Mouse (Mus musculus) brain, embryonic 18.5 days (tissue): ENCODE measurements around the gene Gramd4.
"Not testable (repeated sequence)": the region's sequence is repeated elsewhere in the genome, so short reads cannot be mapped to it uniquely, and the experiment has no call there.

Experiments
- DNase-seq: peaks from one replicate; pipeline ENCODE4 v3.0.0-alpha.2; 2012; ENCODE audit warnings: low read depth, low spot score

Gramd4 gene

DNA sequence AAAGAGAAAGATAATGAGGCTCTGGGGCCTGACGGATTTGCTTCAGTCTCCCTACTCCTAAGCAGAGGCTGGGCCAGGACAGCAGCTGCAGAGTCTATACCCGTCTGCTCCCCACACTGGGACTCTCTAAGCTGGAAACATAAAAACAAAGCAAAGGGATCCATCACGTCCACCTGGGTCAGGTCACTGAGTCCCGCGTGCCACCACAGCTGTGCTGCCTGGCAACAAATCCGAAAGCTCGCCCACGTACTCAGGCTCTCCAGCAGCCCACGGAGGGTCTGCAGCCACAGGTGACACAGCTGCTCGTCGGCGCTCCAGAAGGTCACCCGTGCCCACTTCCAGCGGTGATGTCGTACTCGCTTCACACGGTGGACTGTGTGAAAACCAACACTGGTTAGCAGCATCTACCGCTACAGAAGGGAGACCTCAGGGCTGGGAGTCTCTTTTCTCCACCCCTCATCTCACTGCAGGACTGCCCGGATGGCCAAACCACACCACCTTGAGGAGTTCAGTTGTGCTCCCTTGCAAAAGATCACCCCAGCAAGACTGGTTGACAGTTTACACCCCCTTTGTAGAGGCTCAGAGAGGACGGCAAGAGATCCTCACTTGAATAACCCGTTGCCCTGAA lies 107.3 kb downstream of the Gramd4 start:
- no peak for DNase-seq

DNA sequence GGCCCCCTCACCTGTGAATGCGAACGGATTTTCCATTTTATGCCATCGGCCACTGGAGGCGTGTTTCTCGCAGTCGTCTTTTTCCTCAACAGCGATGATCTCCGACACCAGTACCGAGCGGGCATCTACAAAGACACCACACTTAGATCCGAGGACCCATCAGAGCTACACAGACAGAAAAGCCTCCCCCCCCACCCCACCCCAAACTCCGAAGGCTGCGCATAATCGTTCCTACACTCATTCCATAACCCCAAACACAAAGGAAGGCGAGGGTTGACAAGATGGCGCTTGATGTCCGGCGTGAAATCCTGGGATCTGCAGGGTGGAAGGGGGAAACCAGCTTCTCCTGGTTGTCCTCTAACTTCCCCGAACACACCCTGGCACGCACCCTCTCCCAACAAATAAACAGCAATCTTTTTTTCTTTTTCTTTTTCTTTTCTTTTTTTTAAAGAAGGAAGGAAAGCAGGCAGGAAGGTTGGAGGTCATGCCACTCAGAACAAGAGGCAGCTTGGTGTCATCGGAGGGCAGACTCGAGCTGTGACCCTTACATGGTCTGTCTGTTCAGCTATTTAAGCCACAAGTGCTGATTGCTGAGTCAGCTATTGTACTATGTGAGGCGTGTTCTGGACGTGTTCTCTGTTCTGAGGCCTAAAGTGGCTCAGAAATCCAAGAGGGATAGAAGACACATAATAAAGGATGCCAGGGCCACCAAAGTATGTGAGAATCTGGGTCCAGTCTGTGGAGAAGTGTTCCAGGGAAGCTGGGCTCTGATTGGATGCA lies 108.5 kb downstream of the Gramd4 start:
- DNase-seq: no peak

DNA sequence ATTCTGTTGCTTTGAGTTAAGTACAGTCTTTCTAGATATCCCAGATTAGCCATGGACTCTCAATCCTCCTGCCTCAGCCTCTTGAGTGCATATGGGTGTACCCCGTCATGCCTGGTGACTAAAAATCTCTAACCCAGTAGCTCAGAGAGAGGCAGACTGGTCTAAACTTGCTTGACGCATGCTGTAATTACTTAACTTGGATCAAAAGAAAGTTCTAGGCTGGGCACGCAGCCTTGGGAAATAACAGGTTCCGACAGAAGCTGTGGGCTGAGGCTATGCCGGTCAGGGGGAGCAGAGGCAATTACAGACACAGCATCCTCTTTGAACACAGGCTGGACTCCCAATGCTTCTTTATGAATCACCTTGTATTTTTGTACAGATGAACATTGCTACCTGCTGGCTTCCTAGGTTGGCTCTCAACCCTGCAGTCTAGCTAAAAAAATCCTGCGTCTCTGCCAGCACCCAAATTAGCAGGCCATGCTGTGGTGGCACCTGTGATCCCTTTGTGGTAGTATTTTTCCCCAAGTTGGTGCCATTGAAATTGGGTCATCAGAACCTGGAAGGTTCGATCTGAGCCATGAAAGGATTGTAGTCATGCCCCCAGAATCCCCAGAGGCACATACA lies 109.6 kb downstream of the Gramd4 start:
- DNase-seq: no peak

DNA sequence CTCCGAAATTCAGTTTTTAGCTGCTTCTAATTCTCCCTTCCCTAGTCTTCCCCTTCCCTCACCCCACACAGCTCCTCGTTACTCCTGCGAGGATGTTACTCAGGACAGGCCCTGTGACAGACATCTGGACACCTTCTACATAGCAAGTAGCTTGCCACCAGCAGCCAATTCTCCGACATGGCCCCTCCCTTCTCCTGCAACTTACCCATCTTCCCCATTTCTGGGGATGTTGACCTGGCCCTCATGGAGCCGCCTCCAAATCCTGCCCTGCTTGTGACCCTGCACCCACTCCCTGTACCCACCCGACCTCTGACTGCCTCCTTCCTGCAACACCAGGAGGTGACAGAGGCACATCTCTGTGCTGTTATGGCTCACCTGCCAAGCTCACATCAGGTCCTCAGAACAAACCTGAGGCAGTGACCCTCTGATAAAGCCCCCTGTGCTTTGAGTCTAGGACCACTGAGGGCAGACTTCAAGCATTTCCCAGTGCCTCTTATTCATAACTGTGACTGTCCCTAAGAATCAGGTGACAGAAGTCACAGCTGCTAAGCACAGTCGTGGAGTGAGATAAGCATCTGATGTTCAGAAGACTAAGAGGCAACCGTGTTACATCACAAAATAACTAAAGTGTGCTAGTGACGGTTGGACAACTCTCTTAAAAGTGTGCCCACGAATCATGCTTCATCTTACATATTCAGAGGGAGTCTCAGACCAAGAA lies 110.5 kb downstream of the Gramd4 start:
- no peak for DNase-seq

DNA sequence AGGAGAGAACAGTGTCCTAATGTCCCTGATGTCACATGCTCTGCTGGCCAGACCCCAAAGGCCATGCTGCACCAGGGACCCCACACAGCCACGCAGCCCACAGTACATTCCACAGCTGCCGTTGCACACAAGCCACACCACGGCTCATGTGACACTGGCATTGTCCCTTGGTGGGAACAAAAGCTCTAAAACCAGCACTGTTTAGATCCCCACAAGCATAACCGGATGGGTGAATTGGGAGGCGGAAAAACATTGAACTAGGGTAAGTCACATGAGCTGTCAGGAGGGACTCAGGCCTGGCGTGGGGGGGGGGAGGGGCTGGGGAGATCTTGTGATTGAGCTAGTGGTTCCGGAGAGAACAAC lies 111.0 kb downstream of the Gramd4 start:
- DNase-seq: no peak

DNA sequence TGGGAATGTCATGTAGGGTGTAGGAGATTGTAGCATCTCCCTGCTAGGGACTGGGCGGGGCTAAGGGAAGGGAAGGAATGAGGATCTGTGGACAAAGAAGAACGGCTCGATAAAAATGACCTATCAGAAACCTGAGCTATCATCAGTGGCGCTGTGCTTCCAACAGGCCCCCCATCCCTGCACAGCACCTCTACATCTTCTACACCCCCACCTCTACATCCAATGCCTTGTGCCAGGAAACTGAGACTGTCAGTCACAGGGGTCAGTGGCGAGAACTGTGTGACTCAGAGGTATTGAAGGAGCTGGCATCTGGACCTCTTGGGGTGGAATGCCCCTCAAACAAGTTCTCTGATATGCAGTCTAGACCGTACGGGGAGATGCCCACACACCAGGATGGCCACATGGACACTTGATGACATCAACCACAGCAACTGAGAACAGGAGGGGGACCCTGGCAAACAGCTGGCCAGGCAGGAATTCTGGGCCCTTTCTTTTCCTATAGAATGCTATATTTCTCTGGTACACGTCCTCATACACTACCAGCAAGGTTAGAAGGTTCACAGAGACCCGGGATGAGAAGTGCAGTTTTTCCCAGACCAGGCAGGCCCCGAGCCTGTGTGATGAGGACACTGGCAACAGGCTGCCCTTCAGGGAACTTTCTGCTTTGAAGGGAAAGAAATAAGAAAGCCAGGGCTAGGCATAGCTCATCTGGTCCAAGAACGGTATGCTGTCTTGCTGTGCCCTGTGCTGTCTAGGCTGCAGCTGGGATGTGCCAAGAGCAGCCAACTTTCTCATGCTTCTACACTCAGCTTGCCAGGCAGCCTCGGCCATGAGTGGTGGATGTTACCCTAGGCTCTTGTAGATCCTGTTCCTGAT lies 111.7 kb downstream of the Gramd4 start:
- no peak for DNase-seq

DNA sequence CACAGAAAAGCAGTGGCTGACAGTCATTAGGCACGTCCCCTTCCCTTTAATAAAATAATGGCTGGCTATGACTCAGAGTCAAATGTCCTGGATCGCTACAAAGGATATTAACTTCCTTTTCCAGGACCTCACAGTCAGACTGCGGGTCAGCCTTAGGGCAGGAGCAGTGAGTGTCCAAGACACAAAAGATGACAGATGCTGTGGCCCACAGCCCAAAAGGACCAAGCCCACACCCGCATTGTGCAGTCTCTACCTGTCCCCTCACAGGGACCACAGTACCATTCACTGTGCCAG lies 112.3 kb downstream of the Gramd4 start:
- no peak for DNase-seq

DNA sequence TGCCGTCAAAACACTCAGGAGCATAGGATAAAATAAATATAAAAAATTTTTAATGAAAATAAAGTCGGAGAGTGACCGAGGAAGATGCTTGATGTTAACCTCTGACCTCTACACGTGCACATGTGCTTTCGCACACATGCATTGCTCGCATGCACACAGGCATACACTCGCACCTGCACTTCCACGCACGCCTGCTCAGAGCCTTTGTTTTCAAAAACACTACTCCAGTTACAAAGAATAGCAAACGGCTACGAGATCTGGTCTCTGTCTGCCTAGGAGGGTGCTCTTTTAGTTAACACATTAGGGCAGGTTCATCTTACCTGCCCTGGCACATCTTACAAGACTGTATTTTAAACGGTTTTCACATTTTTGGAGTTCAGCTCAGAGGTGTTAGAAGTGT lies 113.8 kb downstream of the Gramd4 start:
- DNase-seq: no peak

DNA sequence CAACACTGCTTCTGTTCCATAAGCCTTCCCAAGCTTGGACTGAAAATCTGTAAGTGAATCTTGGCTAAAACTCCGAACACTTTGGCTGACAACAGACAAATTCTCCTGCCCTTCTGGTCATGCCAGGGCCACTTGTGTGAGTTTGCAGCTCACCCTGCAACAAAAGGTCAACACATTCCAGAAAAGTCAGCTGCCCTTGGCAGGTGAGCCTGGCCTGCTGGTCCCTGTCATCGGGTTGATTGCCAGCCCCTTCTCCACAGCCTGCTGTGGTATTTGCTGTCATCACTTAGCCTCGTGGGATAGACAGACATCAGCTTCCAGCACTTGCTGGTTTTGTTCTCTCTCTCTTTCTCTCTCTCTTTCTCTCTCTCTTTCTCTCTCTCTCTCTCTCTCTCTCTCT lies 114.6 kb downstream of the Gramd4 start:
- no peak for DNase-seq

DNA sequence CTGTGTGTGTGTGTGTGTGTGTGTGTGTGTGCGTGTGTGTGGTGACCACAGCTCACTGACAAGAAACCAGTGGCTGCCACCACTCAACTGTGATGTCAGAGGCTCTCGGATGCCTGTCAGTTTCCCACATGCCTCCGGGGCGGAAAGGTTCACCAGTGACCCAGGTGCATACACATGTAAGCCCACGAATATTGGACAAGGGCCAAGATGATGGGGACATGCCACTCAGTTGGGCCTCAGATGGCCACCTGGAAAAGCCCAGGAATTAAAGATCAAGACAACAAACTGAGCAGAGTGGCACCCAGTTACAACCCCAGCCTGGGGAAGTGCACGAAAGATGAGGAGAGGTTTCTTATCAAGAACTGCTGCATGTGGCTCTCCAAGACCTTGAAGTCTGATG lies 115.0 kb downstream of the Gramd4 start:
- DNase-seq: no peak

DNA sequence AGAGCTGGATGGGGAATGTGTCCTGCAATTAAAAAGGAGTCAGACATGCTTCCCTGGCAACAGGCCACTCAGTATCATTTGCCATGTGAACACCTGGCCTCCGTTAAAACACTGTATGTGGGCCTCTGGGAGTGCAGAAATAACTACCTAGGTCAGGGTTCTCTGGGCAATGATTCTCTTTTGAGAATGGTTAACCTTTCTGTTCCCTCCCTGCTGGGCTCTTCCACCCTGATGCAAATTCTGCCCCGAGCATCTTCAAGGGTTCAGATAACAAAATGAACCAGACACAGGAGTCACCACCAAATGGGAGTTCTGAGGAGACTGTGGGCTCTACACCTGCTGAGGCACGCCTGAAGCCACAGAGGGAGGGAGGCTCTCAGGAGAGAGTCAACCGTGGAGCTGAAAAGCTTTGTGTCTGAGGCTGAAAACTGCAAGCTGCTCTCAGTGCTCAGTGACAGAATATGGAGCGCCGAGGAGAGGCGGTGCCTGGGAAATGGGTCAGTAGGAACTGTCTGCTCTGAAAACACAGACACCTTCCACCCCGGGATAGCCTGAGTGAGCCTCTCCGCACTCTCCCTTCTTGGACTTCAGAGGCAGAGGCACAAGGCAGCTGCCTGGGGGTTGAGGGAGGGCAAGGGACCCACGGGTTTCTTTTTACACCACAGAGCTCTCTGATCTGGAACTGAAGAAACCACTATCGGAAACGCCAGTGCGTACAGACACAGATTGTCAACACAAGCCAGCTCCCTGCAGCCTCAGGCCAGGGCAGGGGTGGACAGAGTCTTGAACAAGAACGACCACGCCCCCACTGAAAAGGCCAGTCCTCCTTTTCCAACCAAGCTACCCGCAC lies 115.9 kb downstream of the Gramd4 start:
- no peak for DNase-seq

DNA sequence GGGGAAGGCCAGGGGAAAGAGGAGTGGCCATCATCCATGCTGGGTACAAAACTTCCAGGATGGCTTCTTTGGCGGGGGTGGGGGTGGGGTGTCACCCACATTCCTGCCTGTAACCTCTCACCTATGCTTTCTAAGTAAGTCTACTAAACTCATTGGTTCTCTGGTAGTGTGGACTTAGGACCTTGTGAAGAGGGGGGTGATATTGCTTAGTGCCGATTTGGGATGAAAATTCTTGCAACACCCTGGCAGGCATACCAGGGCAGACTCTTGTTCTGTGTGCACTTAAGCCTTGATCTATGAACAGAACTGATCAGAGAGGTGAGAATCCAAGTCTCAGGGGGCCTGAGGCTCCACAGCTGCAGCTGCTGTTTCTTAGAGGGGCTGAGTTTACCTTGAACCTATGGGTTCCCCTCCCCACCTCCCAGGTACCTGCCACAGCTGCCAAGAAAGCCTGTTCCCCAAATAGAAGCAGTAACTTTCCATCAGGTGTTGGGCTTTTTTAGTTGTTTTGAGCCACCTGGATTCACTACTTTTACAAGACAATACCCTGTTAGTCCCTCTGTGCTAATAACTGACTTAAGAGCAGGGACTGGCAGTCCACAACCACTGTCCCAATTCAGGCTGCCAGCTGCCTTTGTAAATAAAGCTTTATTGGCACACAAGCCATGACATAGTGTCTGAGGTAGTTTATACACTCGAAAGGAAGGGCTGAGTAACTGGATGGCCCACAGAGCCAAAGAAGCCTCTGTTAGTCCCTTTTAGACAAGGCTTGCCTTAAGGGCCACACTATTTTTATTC lies 118.0 kb downstream of the Gramd4 start:
- no peak for DNase-seq

DNA sequence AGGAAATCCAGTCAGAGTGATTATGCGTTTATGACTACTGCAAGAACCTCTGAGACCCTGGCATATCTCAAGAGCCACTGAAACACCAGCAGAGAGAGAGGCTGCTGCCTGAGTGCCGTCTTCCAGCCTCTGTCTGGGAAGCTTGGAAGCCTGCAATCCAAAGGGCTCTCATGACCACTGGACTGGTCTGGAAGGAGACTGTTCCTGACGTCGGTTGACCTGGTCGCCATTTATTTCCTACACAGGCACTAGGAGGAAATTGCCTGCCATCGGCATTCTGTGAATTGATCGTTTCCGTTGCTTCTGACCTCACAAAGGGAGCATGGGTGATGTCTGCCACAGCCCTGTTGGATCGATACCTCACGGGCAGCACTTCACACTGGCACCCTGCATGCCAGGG lies 118.7 kb downstream of the Gramd4 start:
- DNase-seq: no peak

DNA sequence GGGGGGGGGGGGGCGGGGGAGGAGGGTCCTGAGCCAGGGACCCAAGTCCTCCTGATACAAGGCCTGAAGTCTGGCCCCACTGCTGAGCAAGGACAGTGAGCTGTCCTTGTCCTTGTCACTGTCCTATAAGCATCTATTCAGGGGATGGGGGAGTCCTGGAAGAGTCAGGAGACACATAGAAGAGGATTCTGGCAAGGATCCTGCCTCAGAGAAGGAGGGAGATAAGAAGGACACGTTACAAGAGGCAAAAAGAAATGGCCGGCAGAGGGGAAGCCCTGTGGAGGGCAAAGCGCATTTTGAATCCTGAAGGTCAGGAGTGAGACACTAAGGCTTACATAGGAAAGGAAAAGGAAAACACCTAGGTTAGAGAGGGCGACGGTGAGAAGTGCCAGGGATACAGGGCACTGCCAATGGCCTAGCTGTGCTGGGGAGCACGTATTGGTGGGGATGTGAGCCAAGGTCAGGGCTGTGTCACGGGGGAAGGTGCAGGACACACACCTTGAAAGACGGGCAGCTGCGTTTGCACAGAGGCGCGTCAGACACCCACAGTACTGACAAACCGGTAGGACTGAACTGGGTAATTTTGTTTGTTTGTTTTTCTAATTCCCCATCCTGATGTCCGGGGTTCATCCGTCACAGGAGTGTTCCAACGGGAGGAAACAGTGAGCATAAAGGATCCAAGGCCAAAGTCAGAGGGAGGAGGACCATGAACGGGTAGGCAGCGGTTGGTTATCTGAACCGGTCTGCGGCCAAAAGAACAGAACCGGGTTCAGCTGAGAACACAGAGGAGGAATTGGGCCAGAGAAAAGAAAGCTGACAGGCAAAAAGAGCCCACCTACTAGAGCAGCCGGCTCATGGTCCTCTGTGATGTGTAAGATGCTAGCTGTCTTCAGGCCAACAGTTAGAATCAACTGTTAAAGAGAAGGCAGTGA lies 119.5 kb downstream of the Gramd4 start:
- no peak for DNase-seq

DNA sequence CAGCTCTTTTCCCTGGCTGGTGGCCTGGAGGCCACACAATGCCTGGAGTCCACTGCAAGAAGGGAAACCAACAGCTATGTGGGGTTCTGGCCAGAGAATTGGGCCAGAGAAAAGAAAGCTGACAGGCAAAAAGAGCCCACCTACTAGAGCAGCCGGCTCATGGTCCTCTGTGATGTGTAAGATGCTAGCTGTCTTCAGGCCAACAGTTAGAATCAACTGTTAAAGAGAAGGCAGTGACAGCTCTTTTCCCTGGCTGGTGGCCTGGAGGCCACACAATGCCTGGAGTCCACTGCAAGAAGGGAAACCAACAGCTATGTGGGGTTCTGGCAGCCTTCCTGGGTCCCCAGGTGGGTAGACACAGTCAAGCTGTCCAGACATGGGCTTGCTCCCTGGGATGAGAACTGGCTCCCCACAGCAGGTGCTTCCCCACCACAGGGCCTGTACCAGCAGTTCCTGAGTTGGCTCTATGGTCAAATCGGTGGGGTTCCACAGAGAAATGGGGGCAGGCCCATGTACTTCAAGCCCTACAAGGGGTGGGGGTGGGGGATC lies 120.3 kb downstream of the Gramd4 start:
- DNase-seq: not testable (repeated sequence)

DNA sequence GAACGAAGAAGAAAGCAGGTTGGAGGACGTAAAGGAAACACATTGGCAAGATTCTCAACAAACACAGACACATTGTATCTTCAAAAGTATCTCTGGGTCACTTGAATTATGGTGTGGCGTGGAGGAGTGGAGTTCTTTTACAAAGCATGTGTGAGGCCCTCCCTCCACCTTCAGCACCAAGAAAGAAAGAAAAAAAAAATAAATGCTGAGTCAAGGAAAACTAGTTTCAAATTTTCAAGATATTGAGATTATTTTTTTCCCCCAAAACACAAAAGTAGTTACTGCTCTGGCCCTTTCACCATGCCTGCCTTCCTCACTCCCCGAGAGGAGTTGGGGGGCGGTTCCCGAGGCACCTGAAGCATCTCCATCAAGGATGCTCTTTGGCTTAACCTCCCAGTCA lies 121.1 kb downstream of the Gramd4 start:
- no peak for DNase-seq

DNA sequence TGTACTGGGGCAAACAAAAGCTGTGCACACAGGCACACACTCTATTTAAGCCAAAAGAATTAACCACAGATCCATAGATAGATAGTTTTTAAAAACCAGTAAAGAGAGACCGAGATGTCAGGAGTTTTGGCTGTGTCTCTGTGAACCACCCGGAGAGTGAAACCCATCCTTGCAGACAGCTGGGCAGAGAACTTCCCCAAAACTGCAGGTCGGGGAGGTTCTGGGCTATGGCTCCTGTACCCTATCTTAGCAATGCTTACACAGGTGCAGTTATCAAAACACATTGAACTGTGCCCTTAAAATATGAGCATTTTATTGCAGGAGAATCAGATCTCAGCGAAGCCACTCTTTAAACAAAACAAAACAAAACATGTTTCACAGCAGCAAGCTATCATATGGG lies 122.9 kb downstream of the Gramd4 start:
- DNase-seq: no peak

DNA sequence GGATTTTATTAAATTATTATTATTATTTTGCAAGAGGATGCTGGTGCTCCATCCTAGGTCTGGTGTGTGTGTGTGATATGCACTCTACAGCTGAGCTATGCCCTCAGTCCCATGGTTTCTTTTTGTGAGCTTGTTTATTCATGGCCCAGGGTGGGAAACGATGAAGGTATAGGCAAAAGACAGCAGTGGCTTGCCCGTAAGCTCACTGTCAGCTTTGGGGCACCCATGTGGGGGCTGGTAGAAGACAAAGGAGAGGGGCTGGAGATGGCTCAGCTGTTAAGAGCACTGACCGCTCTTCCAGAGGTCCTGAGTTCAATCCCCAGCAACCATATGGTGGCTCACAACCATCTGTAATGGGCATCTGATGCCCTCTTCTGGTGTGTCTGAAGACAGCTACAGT lies 123.8 kb downstream of the Gramd4 start:
- DNase-seq: not testable (repeated sequence)
